Mouse (Mus musculus): Measurements from ENCODE around the gene Flnc. TPM values are rescaled to one million over a fixed set of nuclear protein-coding genes. Genes with fewer than 3 reads are reported as not detected.
A peak's percentile ranks its signal among the peaks of the same experiment; 100 is the strongest.

Flnc gene
- polyA plus RNA-seq, 1 experiment from 2014 or later: 39.7 TPM

DNA sequence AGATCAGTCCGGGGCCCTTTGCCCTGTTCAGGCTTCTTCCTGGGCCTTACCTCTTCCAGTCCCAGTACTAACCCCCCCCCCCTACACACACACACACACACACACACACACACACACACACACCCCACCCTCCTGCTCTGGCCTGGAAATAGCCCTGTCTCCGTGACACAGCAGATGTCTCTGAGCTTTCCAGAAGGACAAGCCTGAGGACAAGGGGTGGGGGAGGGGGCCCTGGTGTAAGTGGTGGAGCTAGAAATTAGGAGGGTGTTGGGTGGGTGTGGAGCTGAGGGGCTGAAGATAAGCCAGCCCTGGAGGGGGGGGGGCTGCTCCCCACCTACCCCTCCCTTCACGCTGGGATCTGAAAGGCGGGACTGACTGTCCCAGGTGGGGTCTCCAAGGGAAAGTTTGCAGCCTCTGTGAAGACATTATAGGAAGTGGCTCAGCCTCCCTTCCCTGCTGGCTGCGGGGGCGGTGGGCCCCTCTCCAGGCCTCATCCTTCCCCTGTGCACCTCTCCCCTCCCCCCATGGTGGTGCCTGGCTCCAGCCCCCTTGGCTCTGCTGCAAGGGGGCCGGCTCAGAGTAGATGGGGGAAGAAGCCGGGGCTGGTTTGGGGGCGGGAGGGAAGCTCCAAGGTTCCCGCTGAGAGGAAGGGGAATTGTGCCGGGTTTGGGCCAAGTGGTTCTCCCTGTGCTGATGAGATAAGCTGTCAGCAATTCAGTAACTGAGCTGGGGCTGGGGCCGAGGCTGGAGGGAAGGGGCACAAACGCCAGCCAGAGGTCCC lies 2.0 kb downstream of the Flnc start:
- peak overlapping the region; percentile 71 for H3K4me3 ChIP-seq (ENCODE audit: low read depth, low read length)
- H3K27ac ChIP-seq (replicated peaks; ENCODE audit: low read depth, low read length): peak overlapping the region; percentile 91
- H3K27me3 ChIP-seq (replicated peaks; ENCODE audit: control insufficient read depth, insufficient read depth, low read length): peaks cover 14% of the 10 kb centered on the region
- H3K9me3 ChIP-seq (ENCODE audit: control insufficient read depth, low read length): no peaks in the 10 kb centered on the region
- 0% methylated on average over 10 of the region's 13 CpGs for WGBS
- peaks cover 34% of the 10 kb centered on the region for H3K4me1 ChIP-seq (ENCODE audit: control insufficient read depth, insufficient read depth, low read length)
- DNase-seq (ENCODE audit: low spot score): peak; percentile 94
- H3K4me2 ChIP-seq (ENCODE audit: low read depth, low read length): peak overlapping the region; percentile 84
- H3K9ac ChIP-seq (ENCODE audit: low read depth, low read length): peak overlapping the region; percentile 83
- H3K36me3 ChIP-seq (ENCODE audit: control insufficient read depth, insufficient read depth, low read length): peaks cover 17% of the 10 kb centered on the region
- ATAC-seq (ENCODE audit: low read depth): peak; percentile 79

DNA sequence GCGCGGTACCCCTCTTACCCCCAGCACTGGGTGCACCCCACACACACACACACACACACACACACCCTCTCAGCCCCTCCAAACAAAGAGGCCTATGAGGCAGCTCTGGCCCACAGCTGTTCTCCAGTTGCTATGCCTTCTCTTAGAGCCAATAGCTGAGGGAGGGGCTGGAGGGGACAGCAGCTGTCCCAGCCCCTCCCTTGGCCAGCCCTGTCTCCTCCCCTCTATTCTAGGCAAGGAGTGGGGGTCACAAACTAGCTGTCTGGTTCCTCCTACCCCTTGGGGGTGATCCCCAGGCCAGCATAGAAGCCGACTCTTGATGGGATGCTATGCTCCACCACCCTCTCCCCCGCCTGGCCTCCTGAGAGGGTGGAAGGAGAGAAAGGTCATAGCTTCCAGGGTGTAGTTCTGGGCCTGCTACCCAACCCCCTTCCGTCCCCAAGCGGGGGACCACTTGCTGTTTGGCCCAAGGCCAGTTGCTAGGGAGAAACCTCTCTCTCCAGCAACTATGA lies 2.9 kb downstream of the Flnc start:
- DNase-seq (ENCODE audit: low spot score): peak; percentile 94
- ATAC-seq (ENCODE audit: low read depth): peak; percentile 70
- H3K9ac ChIP-seq (ENCODE audit: low read depth, low read length): peak overlapping the region; percentile 83
- peaks cover 14% of the 10 kb centered on the region for H3K27me3 ChIP-seq (replicated peaks; ENCODE audit: control insufficient read depth, insufficient read depth, low read length)
- H3K4me2 ChIP-seq (ENCODE audit: low read depth, low read length): peak overlapping the region; percentile 84
- H3K36me3 ChIP-seq (ENCODE audit: control insufficient read depth, insufficient read depth, low read length): peaks cover 26% of the 10 kb centered on the region
- peak overlapping the region; percentile 71 for H3K4me3 ChIP-seq (ENCODE audit: low read depth, low read length)
- peak overlapping the region; percentile 91 for H3K27ac ChIP-seq (replicated peaks; ENCODE audit: low read depth, low read length)
- H3K4me1 ChIP-seq (ENCODE audit: control insufficient read depth, insufficient read depth, low read length): peaks cover 34% of the 10 kb centered on the region
- no peaks in the 10 kb centered on the region for H3K9me3 ChIP-seq (ENCODE audit: control insufficient read depth, low read length)
- 4% methylated on average over 5 of the region's 6 CpGs for WGBS

DNA sequence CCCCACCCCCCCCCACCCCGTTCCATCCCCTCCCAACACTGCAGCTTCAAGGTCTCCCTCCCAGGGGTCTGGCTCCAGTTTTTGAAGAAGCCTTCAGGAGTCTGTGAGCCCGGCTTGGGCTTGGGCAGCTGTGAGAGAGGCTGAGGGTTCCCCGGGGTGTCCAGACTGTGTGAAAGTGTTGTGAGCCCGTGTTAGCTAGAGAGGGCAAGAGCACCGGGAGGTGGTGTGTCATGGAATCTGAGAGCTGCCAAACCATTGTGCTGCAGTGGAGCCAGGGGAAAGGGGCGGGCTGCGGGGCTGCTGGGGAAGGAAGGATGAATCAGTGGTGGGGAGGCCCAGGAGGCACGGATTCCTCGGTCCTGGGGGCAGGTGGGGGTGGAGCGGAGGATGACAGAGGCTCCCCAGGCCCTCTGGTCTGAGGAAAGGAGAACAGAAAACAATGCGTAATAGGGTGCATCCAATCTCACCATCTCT lies 3.4 kb downstream of the Flnc start:
- H3K27ac ChIP-seq (replicated peaks; ENCODE audit: low read depth, low read length): peak overlapping the region; percentile 91
- no peaks in the 10 kb centered on the region for H3K9me3 ChIP-seq (ENCODE audit: control insufficient read depth, low read length)
- peaks cover 31% of the 10 kb centered on the region for H3K36me3 ChIP-seq (ENCODE audit: control insufficient read depth, insufficient read depth, low read length)
- ATAC-seq (ENCODE audit: low read depth): peak; percentile 28
- WGBS: 6% methylated on average over 11 of the region's 11 CpGs
- H3K9ac ChIP-seq (ENCODE audit: low read depth, low read length): peak overlapping the region; percentile 83
- H3K4me1 ChIP-seq (ENCODE audit: control insufficient read depth, insufficient read depth, low read length): peaks cover 31% of the 10 kb centered on the region
- H3K4me2 ChIP-seq (ENCODE audit: low read depth, low read length): peak overlapping the region; percentile 84
- peaks cover 14% of the 10 kb centered on the region for H3K27me3 ChIP-seq (replicated peaks; ENCODE audit: control insufficient read depth, insufficient read depth, low read length)
- DNase-seq (ENCODE audit: low spot score): peak; percentile 81
- peak overlapping the region; percentile 71 for H3K4me3 ChIP-seq (ENCODE audit: low read depth, low read length)

DNA sequence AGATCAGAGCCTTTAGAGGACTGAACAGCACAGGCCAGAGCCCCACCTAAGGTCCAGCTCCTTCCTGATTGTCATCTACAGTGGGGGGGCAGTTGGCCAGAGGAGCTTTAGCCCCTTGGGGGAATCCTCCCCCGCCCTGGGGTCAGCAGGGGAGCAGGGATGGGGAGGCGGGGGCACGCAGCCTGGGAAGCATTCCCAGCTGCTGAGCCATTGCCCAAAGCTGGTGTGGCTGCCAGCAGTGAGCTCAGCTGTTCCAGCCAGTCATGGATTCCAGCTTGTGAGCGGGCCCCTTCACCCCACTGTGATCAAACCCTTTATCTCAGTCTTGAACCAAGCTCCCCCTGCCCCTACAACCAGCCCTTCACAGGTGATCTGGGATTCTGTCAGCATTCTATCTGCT lies 6.2 kb downstream of the Flnc start:
- Histone ChIP-seq H3K27me3 (replicated peaks; ENCODE audit: control insufficient read depth, insufficient read depth, low read length) (0 out of 2 replicates have a peak, but pooled peaks cover 4% of the 10 kb centered on the region), H3K4me2 (ENCODE audit: low read depth, low read length) (no peak overlapping the region), H3K9me3 (ENCODE audit: control insufficient read depth, low read length) (no peaks in the 10 kb centered on the region), H3K4me1 (ENCODE audit: control insufficient read depth, insufficient read depth, low read length) (peaks cover 13% of the 10 kb centered on the region), H3K27ac (replicated peaks; ENCODE audit: low read depth, low read length) (no peak overlapping the region), H3K36me3 (ENCODE audit: control insufficient read depth, insufficient read depth, low read length) (peaks cover 58% of the 10 kb centered on the region), H3K9ac (ENCODE audit: low read depth, low read length) (no peak overlapping the region), H3K4me3 (ENCODE audit: low read depth, low read length) (no peak overlapping the region)
- DNase-seq (ENCODE audit: low spot score) (peak; percentile 68), ATAC-seq (ENCODE audit: low read depth) (no peak)
- WGBS: 86% methylated on average over 2 of the region's 4 CpGs

DNA sequence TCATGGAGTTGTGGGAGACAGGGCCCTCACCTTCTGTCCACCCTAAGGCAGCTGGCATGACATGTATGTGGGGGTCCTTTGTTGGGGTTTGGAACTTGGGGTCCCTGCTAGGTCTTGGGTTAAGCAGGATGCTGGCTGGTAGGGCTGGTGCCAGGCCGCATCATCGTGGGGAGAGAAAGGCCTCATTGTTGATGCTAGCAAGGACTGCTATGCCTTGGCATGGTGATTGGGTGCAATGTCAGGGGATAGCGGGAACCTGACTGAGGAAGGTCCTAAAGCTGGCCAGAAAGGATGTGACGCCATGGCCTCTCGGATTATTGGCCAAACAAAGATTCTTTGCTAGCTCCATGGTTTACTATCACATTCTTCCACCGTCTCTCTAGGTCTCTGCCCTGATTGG lies 6.7 kb downstream of the Flnc start:
- Histone ChIP-seq H3K27me3 (replicated peaks; ENCODE audit: control insufficient read depth, insufficient read depth, low read length) (no peaks in the 10 kb centered on the region), H3K9me3 (ENCODE audit: control insufficient read depth, low read length) (no peaks in the 10 kb centered on the region), H3K4me3 (ENCODE audit: low read depth, low read length) (no peak overlapping the region), H3K4me2 (ENCODE audit: low read depth, low read length) (no peak overlapping the region), H3K4me1 (ENCODE audit: control insufficient read depth, insufficient read depth, low read length) (peaks cover 11% of the 10 kb centered on the region), H3K9ac (ENCODE audit: low read depth, low read length) (no peak overlapping the region), H3K36me3 (ENCODE audit: control insufficient read depth, insufficient read depth, low read length) (peaks cover 63% of the 10 kb centered on the region), H3K27ac (replicated peaks; ENCODE audit: low read depth, low read length) (no peak overlapping the region)
- no peak for DNase-seq (ENCODE audit: low spot score)
- ATAC-seq (ENCODE audit: low read depth): no peak
- WGBS: 86% methylated on average over 6 of the region's 6 CpGs

DNA sequence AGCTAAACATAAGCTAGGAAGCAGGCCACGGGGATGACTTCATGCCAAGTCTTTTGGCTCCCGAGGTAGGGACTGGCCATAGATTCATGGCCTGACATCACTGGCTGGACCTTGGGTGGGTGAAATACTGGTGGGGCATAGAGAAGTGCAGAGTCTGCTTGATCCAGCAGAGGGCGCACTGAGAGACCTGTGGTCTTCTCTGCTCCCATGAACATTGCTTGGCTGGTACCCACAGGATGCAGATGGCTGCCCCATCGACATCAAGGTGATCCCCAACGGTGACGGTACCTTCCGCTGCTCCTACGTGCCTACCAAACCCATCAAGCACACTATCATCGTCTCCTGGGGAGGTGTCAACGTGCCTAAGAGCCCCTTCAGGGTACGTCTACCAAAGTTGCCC lies 11.7 kb downstream of the Flnc start:
- H3K4me1 ChIP-seq (ENCODE audit: control insufficient read depth, insufficient read depth, low read length): no peaks in the 10 kb centered on the region
- no peak overlapping the region for H3K9ac ChIP-seq (ENCODE audit: low read depth, low read length)
- H3K9me3 ChIP-seq (ENCODE audit: control insufficient read depth, low read length): no peaks in the 10 kb centered on the region
- peaks cover 94% of the 10 kb centered on the region for H3K36me3 ChIP-seq (ENCODE audit: control insufficient read depth, insufficient read depth, low read length)
- no peak overlapping the region for H3K27ac ChIP-seq (replicated peaks; ENCODE audit: low read depth, low read length)
- 77% methylated on average over 11 of the region's 11 CpGs for WGBS
- no peak overlapping the region for H3K4me3 ChIP-seq (ENCODE audit: low read depth, low read length)
- DNase-seq (ENCODE audit: low spot score) (no peak), ATAC-seq (ENCODE audit: low read depth) (no peak)
- no peak overlapping the region for H3K4me2 ChIP-seq (ENCODE audit: low read depth, low read length)
- H3K27me3 ChIP-seq (replicated peaks; ENCODE audit: control insufficient read depth, insufficient read depth, low read length): no peaks in the 10 kb centered on the region

DNA sequence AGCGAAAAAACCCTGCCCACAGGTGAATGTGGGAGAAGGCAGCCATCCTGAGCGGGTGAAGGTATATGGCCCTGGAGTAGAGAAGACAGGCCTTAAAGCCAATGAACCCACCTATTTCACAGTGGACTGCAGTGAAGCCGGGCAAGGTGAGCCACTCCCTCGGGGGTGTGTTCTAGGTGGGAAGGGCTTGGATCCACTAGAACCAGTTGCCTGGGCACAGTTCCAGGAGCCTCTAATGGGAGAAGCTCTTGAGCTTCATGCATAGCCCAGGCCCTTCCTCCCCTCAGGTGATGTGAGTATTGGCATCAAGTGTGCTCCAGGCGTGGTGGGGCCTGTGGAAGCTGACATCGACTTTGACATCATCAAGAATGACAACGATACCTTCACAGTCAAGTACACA lies 12.3 kb downstream of the Flnc start:
- H3K4me1 ChIP-seq (ENCODE audit: control insufficient read depth, insufficient read depth, low read length): no peaks in the 10 kb centered on the region
- no peaks in the 10 kb centered on the region for H3K27me3 ChIP-seq (replicated peaks; ENCODE audit: control insufficient read depth, insufficient read depth, low read length)
- H3K9me3 ChIP-seq (ENCODE audit: control insufficient read depth, low read length): no peaks in the 10 kb centered on the region
- 96% methylated on average over 6 of the region's 7 CpGs for WGBS
- H3K27ac ChIP-seq (replicated peaks; ENCODE audit: low read depth, low read length): no peak overlapping the region
- H3K4me3 ChIP-seq (ENCODE audit: low read depth, low read length): no peak overlapping the region
- peaks cover 92% of the 10 kb centered on the region for H3K36me3 ChIP-seq (ENCODE audit: control insufficient read depth, insufficient read depth, low read length)
- no peak overlapping the region for H3K4me2 ChIP-seq (ENCODE audit: low read depth, low read length)
- DNase-seq (ENCODE audit: low spot score) (no peak), ATAC-seq (ENCODE audit: low read depth) (no peak)
- no peak overlapping the region for H3K9ac ChIP-seq (ENCODE audit: low read depth, low read length)

DNA sequence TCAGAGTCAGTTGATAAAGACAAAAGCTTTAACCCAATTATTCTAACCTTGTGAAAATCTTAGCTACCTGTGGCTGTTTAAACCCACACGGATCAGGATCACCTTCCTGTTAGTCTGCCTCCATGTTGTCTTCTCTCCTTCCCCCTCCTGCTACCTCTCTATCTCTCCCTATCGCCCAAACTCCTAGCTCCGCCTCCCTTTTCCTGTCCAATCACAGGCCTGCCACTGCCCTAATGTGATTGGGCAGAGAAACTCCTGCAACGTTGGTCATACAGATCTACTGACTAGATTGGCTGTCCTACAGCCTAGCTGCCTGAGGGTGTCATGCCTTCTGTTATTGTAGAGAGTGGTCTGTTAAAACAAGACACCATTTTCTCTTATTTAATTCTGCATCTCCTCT lies 16.8 kb downstream of the Flnc start:
- Histone ChIP-seq H3K27ac (replicated peaks; ENCODE audit: low read depth, low read length) (no peak overlapping the region), H3K4me2 (ENCODE audit: low read depth, low read length) (no peak overlapping the region), H3K27me3 (replicated peaks; ENCODE audit: control insufficient read depth, insufficient read depth, low read length) (no peaks in the 10 kb centered on the region), H3K36me3 (ENCODE audit: control insufficient read depth, insufficient read depth, low read length) (peaks cover 89% of the 10 kb centered on the region), H3K9me3 (ENCODE audit: control insufficient read depth, low read length) (no peaks in the 10 kb centered on the region), H3K9ac (ENCODE audit: low read depth, low read length) (no peak overlapping the region), H3K4me1 (ENCODE audit: control insufficient read depth, insufficient read depth, low read length) (no peaks in the 10 kb centered on the region), H3K4me3 (ENCODE audit: low read depth, low read length) (no peak overlapping the region)
- no peak for DNase-seq (ENCODE audit: low spot score)
- WGBS: 33% methylated on average over 4 of the region's 4 CpGs
- no peak for ATAC-seq (ENCODE audit: low read depth)

DNA sequence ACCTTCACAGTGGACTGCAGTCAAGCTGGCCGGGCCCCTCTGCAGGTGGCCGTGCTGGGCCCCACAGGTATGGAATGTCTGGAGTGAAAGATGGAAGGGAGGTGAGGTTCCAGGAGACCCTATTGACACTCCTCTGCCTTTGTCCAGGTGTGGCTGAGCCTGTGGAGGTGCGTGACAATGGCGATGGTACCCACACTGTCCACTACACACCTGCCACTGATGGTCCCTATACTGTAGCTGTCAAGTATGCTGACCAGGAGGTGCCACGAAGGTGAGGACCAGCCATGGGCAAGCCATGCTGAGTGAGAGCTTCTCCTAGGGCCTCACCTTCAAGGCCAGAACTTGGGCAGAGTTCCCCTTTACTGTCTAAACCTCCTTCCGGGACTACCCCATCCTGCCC lies 17.6 kb downstream of the Flnc start:
- no peaks in the 10 kb centered on the region for H3K27me3 ChIP-seq (replicated peaks; ENCODE audit: control insufficient read depth, insufficient read depth, low read length)
- peaks cover 89% of the 10 kb centered on the region for H3K36me3 ChIP-seq (ENCODE audit: control insufficient read depth, insufficient read depth, low read length)
- no peak overlapping the region for H3K9ac ChIP-seq (ENCODE audit: low read depth, low read length)
- H3K27ac ChIP-seq (replicated peaks; ENCODE audit: low read depth, low read length): no peak overlapping the region
- DNase-seq (ENCODE audit: low spot score): no peak
- H3K4me2 ChIP-seq (ENCODE audit: low read depth, low read length): no peak overlapping the region
- no peaks in the 10 kb centered on the region for H3K4me1 ChIP-seq (ENCODE audit: control insufficient read depth, insufficient read depth, low read length)
- no peak for ATAC-seq (ENCODE audit: low read depth)
- no peaks in the 10 kb centered on the region for H3K9me3 ChIP-seq (ENCODE audit: control insufficient read depth, low read length)
- WGBS: 92% methylated on average over 4 of the region's 6 CpGs
- H3K4me3 ChIP-seq (ENCODE audit: low read depth, low read length): no peak overlapping the region
